Mouse (Mus musculus): ENCODE results near the gene Pef1.

The Pef1 gene

GRCm38 (mm10) chr4:130140992-130141402 is 38.6 kb downstream of the Pef1 start:
- DNase-seq = no peak

- DNase-seq = no peak
These were observed 39.4 kb downstream of the Pef1 start for GRCm38 (mm10) chr4:130141786-130142185.

GRCm38 (mm10) chr4:130148405-130148804 is 46.0 kb downstream of the Pef1 start:
- no peak for DNase-seq

DNA sequence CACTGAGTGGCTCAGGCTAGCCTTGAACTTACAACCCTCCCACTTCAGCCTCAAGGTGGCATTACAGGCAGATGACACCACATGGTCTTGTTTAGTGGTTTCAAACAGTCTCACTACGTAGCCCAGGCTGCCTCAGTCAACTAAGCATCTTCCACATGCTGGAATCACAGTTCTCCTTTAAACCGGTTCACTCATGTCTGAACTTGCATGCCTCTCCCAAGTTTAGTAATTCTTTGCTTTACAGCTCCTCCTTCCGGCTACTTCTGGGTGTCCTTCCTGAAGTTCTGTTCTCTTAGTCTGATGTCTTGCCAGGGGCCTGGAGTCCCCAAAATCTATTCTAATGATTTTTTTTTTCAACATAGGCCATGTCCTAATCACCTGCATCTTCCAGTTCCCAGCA is 51.9 kb downstream of the Pef1 start:
- no peak for DNase-seq

DNA sequence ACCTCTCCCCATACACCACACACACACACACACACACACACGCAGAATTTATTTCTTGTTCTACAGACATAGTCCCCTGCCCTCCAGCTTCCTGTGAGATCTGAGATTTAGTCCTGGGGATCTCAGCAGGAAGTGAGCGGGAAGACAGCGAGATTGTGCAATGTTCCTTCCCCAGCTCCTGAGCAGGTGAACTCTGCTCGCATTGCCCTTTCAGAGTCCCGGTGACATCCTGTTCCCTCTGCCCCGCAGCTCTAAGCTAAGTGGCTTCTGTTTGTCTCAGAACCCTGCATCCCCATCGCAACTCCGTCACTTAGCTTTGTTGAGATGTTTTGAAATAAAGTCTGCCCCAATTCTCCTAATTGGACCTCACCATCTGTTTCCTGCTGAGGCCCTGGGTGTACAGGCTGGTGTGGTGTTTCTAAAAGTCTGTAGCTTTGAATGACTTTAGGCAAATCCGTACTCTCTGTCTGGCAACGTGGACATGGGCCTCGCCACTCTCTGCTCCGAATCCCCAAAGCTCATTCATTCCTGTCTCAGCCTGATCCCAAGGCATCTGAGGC is 54.5 kb downstream of the Pef1 start:
- DNase-seq = no peak

- no peak for DNase-seq
These were observed 59.0 kb downstream of the Pef1 start for GRCm38 (mm10) chr4:130161349-130161748.

DNA sequence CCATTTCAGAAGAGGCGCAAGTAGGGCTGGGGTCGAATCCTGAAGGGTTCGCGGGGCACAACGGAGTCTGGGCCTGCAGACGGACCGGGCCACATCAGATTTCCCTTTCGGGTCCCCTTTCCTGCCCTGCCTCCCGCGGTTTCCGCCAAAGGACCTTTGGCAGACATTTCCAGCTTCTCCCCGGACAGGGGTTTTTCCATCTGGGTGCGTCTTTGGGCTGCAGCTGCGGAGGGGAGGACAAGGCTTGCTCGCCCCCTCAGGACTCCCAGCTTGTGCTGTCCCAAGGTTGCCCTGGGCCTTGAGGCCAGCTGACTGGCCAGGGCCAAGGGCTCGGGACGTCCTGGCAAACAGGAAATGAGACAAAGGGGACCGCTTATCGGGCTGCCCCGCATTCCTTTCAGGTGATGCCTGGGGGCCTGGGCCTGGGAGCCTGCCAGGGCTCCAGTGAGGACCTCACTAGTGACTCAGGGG is 61.1 kb downstream of the Pef1 start:
- peak; percentile 72 to 86 for DNase-seq

- no peak for DNase-seq
These were observed 61.8 kb downstream of the Pef1 start for GRCm38 (mm10) chr4:130164121-130164520.

DNA sequence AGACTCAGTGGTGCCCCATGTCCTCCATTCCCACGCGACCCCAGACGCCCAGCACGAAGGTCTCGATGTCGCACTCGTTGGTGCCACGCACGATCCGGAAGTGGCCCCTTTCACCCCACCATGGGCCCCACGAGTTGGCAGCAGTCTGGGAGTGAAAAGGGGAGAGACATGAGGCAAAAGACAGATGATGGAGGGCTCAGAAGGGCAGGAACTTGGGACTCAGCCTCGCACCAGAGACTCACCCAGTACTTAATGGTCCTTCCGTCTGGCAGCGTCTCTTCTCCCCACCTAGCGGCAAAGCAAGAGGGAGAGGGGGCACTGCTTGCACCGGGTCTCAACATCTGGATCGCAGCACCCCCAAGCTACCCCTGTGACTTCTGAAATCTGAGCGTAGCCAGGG is 63.7 kb downstream of the Pef1 start:
- no peak for DNase-seq

- DNase-seq = no peak
These were observed 64.2 kb downstream of the Pef1 start for GRCm38 (mm10) chr4:130166592-130166991.

GRCm38 (mm10) chr4:130167321-130167720 is 65.0 kb downstream of the Pef1 start:
- no peak for DNase-seq

DNA sequence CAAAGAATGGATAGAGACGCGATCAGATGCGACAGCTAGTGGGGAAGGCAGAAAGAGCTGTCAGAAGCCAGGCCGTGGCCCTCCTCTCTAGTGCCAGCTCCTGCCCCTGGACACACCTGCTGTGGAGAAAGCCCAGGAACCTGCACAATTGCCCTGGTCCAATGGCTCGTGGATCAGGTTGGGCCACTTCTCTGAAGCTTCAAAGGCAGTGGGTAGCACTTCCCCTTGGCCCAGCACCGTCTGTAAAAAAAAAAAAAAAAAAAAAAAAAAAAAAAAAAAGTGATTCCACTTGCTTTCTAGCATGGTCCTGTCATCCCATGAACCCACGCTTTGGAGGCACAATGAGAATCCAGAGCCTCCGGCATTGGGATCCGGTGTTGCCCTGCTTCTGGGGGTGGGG is 65.5 kb downstream of the Pef1 start:
- DNase-seq = peak in 1 of 2 experiments; percentile 69

GRCm38 (mm10) chr4:130168280-130169183 is 66.2 kb downstream of the Pef1 start:
- peak; percentile 91 to 94 for DNase-seq

- DNase-seq = no peak
These were observed 67.1 kb downstream of the Pef1 start for GRCm38 (mm10) chr4:130169411-130169971.

- DNase-seq = no peak
These were observed 68.0 kb downstream of the Pef1 start for GRCm38 (mm10) chr4:130170362-130170761.

- peak; percentile 78 to 88 for DNase-seq
These were observed 69.8 kb downstream of the Pef1 start for GRCm38 (mm10) chr4:130171951-130172765.

DNA sequence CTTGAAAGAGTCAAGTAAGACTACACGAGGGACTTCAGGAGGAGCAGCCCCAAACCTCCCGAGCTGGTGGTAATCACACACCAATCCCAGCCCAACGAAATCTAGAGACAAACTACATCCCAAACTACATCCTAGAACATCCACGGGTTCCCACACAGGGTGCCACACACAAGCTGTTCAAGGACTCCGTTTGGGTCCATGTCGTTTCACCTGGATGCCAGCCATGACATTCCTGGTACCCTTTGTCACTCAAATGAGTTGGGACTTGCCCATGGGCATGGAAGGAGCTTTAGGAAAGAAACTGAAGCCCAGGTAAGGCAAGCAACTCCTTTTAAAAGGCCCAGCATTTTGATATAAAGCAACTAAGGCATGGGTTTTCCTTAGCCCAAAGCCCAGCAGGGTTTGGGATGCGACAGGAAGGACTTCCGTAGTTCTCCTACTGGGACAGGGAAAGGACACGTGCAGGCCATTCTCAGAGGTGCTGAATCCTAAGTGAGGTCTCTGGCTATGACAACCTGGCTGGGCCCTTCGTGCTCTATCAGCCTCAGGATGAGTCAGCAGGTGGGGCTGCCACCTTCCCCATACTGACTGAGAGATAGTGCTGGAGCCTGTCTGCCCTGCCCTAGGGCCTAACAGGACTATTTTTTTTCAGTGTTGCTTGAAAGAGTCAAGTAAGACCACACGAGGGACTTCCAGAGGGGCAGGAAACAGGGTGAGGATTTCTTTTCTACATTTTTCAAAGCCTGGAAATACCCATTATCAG is 70.9 kb downstream of the Pef1 start:
- DNase-seq = no peak

DNA sequence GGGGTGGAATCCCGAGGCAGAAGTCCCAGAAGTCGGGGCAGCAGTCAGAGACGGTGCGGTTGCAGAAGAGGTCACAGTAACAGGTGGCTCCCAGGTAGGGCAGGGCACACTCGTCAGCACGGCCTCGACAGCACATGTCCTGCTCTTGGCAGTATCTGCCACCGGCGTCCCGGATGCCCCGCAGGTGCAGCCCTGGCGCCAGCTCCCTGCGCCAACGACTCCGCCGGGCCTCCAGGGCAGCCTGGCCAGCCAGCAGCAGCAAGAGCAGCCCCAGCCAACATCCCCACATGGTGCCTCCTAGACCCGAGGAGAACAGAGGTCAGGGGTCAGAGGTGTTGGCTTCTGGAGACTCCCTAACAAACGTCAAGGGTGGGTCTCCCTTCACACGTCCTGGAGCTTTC is 71.6 kb downstream of the Pef1 start:
- no peak for DNase-seq

DNA sequence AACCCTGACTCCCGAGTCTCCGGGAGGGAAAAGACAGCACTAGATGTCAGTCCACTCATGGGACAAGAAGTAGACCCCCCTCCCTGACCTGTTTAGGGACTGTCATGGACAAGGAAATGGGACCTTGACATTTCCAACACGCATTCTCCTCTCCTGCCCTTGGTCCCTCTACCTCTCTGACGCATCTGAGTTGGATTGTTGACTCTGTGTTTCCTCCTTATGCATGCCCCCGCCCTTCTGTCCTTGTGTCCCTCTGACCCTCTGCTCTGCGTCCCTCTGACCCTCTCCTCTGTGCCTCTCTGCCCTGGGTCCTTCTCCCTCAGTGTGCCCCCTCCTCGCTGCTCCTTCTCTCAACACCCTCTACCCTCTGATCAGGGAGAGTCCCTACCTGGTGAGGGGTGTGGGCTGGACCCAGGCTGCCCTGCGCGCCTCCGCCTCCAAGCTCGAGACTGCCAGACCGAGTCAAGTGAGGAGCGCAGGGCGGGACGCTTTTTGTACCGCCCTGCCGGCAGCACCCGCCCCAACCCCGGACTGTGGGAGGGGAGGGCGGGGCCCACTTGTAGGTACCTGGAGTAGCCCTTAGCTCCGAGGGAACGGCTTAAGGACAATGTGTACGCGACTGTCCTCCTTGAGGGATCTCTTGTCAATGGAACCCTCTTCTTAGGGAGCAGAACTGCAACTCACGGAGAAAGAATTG is 72.1 kb downstream of the Pef1 start:
- peak; percentile 85 to 92 for DNase-seq

- DNase-seq = peak; percentile 61 to 78
These were observed 72.8 kb downstream of the Pef1 start, which contains the start of gene Tinagl1 for GRCm38 (mm10) chr4:130175072-130175711. Gene Tinagl1, minus strand, starts transcription at chr4:130175122.

GRCm38 (mm10) chr4:130176156-130176720 is 73.9 kb downstream of the Pef1 start:
- DNase-seq = no peak

All from lung, postnatal 4 days (tissue).